Mouse (Mus musculus): Measurements from ENCODE around the gene Creb5. TPM values are rescaled to one million over a fixed set of nuclear protein-coding genes. Genes with fewer than 3 reads are reported as not detected.
A peak's percentile ranks its signal among the peaks of the same experiment; 100 is the strongest.

Gene Creb5
- total and polyA plus RNA-seq, 2 experiments from 2014 or later, result 3.1 to 4.4 TPM

- ATAC-seq (no peak), DNase-seq (ENCODE audit: low spot score) (peak; percentile 26)
- Histone ChIP-seq H3K27ac (no peak overlapping the region), H3K4me3 (ENCODE audit: low read length) (no peak overlapping the region), H3K4me1 (ENCODE audit: insufficient read depth, low read length) (peaks cover 5% of the 10 kb centered on the region; the same call in 1 of the 2 replicates), H3K27me3 (ENCODE audit: insufficient read depth, low read length) (peaks cover 44% of the 10 kb centered on the region), H3K4me2 (ENCODE audit: low read depth, low read length) (no peak overlapping the region), H3K9me3 (ENCODE audit: low read length) (no peaks in the 10 kb centered on the region), H3K9ac (replicated peaks; ENCODE audit: low read length) (no peak overlapping the region), H3K36me3 (ENCODE audit: insufficient read depth, low read length) (no peaks in the 10 kb centered on the region)
- TF ChIP-seq CTCF (IDR thresholded peaks at IDR 0.05; ENCODE audit: low read depth), result peak; percentile 58
- WGBS, result 51% methylated on average over 8 of the region's 8 CpGs
Observed at GRCm38 (mm10) chr6:53290215-53290990, 3.3 kb downstream of the Creb5 start.

DNA sequence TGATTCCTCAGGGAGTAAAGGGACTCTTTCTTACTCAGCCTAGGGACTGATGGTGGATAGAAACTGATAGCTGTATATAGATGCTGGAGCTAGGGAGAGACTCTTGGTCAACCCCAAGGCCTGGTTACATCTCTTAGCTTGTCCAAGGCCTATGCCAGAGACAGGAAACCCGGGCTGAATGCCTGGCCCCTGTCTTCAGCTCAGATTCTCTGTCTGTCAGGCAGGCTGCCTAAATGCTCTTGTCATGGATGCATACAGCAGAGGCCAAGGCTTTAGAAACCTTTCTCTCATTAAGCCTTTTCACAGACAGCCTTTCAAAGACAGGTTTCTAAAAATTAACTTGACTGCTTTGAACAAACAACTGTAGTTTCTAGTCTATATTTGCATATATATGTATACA, 5.9 kb downstream of the Creb5 start:
- TF ChIP-seq CTCF (IDR thresholded peaks at IDR 0.05; ENCODE audit: low read depth), result no peak
- Histone ChIP-seq H3K4me1 (ENCODE audit: insufficient read depth, low read length) (no peaks in the 10 kb centered on the region), H3K27me3 (ENCODE audit: insufficient read depth, low read length) (peaks cover 39% of the 10 kb centered on the region), H3K9ac (replicated peaks; ENCODE audit: low read length) (no peak overlapping the region), H3K4me3 (ENCODE audit: low read length) (no peak overlapping the region), H3K36me3 (ENCODE audit: insufficient read depth, low read length) (no peaks in the 10 kb centered on the region), H3K27ac (no peak overlapping the region), H3K9me3 (ENCODE audit: low read length) (no peaks in the 10 kb centered on the region), H3K4me2 (ENCODE audit: low read depth, low read length) (no peak overlapping the region)
- DNase-seq (ENCODE audit: low spot score), result no peak
- 40% methylated on average over 1 of the region's 1 CpGs for WGBS
- ATAC-seq, result no peak

DNA sequence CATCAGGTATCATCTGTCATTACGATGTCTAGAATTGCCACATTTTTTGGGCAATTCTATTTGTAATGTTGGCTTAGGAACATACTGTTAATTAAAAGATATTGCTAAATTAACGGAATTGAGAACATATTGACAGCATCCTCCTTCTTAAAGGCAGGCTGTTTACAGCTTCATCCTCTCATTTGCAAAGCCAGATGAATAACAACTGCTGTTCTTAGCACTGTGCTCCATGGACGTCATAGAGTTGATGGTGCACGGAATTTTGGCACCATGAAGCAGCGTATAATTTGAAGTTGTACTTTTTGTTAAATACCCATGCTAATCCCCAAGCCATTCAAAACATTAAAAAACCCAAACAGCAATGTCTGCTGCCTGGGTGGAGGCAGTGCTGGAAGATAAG, 10.8 kb downstream of the Creb5 start:
- Histone ChIP-seq H3K9me3 (ENCODE audit: low read length) (no peaks in the 10 kb centered on the region), H3K4me1 (ENCODE audit: insufficient read depth, low read length) (no peaks in the 10 kb centered on the region), H3K4me2 (ENCODE audit: low read depth, low read length) (no peak overlapping the region), H3K4me3 (ENCODE audit: low read length) (no peak overlapping the region), H3K9ac (replicated peaks; ENCODE audit: low read length) (no peak overlapping the region), H3K27me3 (ENCODE audit: insufficient read depth, low read length) (0 out of 2 replicates have a peak, but pooled peaks cover 2% of the 10 kb centered on the region), H3K36me3 (ENCODE audit: insufficient read depth, low read length) (no peaks in the 10 kb centered on the region), H3K27ac (no peak overlapping the region)
- WGBS, result 67% methylated on average over 5 of the region's 5 CpGs
- DNase-seq (ENCODE audit: low spot score) (no peak), ATAC-seq (no peak)
- no peak for TF ChIP-seq CTCF (IDR thresholded peaks at IDR 0.05; ENCODE audit: low read depth)

DNA sequence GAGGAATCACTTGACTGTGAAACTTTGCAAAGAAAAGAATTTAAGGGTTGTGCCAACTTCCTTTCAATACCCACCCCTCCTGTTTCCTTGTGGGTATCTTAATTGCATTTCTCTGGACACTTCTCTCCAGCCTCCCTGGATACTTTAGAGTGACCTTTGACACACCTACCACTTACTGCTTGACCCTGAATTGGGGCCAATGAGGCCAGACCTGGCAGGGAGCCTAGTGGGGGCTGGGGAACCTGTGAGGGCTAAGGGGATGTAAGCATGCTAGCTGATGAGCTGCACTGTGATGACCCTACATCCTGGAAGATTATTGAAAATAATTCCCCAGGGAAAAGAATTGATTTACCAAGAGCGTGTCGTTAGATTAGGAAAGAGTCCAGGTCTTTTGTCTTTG, 17.1 kb downstream of the Creb5 start:
- DNase-seq (ENCODE audit: low spot score) (no peak), ATAC-seq (no peak)
- no peak overlapping the region for H3K4me2 ChIP-seq (ENCODE audit: low read depth, low read length)
- no peak overlapping the region for H3K27ac ChIP-seq
- H3K4me3 ChIP-seq (ENCODE audit: low read length), result no peak overlapping the region
- no peak for TF ChIP-seq CTCF (IDR thresholded peaks at IDR 0.05; ENCODE audit: low read depth)
- no peaks in the 10 kb centered on the region for H3K4me1 ChIP-seq (ENCODE audit: insufficient read depth, low read length)
- H3K36me3 ChIP-seq (ENCODE audit: insufficient read depth, low read length), result no peaks in the 10 kb centered on the region
- H3K9me3 ChIP-seq (ENCODE audit: low read length), result no peaks in the 10 kb centered on the region
- 72% methylated on average over 2 of the region's 2 CpGs for WGBS
- H3K9ac ChIP-seq (replicated peaks; ENCODE audit: low read length), result no peak overlapping the region
- no peaks in the 10 kb centered on the region for H3K27me3 ChIP-seq (ENCODE audit: insufficient read depth, low read length)

DNA sequence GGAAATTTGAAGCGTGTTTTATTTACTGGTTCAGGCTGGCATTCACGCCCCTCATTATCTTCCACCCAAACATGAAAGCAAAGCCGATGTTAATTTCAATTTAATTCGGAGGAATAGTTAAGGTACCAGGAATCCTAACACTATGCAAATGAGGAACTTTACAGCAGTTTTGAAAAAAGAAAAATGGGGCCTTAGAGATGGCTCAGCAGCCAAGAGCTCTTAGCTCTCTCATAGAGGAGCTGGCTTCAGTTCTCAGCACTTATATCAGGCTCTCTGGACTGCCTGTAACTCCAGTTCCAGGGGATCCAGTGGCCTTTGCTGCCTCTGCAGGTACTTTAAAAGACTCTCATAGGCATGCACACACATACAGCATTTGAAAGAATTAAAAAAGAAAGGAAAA, 19.1 kb downstream of the Creb5 start:
- Histone ChIP-seq H3K9me3 (ENCODE audit: low read length) (no peaks in the 10 kb centered on the region), H3K4me1 (ENCODE audit: insufficient read depth, low read length) (no peaks in the 10 kb centered on the region), H3K36me3 (ENCODE audit: insufficient read depth, low read length) (no peaks in the 10 kb centered on the region), H3K27ac (no peak overlapping the region), H3K27me3 (ENCODE audit: insufficient read depth, low read length) (no peaks in the 10 kb centered on the region), H3K4me3 (ENCODE audit: low read length) (no peak overlapping the region), H3K4me2 (ENCODE audit: low read depth, low read length) (no peak overlapping the region), H3K9ac (replicated peaks; ENCODE audit: low read length) (no peak overlapping the region)
- WGBS, result 80% methylated on average over 4 of the region's 4 CpGs
- DNase-seq (ENCODE audit: low spot score), result no peak
- no peak for ATAC-seq
- TF ChIP-seq CTCF (IDR thresholded peaks at IDR 0.05; ENCODE audit: low read depth), result no peak

DNA sequence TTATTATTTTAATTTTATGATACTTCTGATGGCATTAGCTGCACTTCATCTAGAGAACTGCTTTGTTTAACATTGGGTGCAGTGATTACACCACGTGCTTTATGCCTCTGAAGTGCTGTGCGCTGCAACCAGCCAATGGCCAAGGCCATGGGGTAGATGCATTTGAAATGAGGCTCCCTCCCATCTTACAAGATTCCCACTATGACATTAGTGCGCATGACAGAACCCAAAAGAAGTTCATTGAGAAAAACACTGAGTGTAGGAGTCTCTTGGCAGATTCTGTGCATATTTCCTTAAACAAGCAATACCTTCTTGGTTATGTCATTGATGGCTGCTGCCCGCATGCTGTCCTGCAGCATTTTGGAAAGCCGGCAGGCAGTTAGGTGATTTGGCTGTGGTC, 19.6 kb downstream of the Creb5 start:
- 44% methylated on average over 5 of the region's 5 CpGs for WGBS
- no peak for TF ChIP-seq CTCF (IDR thresholded peaks at IDR 0.05; ENCODE audit: low read depth)
- Histone ChIP-seq H3K36me3 (ENCODE audit: insufficient read depth, low read length) (no peaks in the 10 kb centered on the region), H3K9me3 (ENCODE audit: low read length) (no peaks in the 10 kb centered on the region), H3K4me3 (ENCODE audit: low read length) (no peak overlapping the region), H3K4me1 (ENCODE audit: insufficient read depth, low read length) (no peaks in the 10 kb centered on the region), H3K27me3 (ENCODE audit: insufficient read depth, low read length) (no peaks in the 10 kb centered on the region), H3K4me2 (ENCODE audit: low read depth, low read length) (no peak overlapping the region), H3K27ac (no peak overlapping the region), H3K9ac (replicated peaks; ENCODE audit: low read length) (no peak overlapping the region)
- no peak for DNase-seq (ENCODE audit: low spot score)
- ATAC-seq, result no peak

DNA sequence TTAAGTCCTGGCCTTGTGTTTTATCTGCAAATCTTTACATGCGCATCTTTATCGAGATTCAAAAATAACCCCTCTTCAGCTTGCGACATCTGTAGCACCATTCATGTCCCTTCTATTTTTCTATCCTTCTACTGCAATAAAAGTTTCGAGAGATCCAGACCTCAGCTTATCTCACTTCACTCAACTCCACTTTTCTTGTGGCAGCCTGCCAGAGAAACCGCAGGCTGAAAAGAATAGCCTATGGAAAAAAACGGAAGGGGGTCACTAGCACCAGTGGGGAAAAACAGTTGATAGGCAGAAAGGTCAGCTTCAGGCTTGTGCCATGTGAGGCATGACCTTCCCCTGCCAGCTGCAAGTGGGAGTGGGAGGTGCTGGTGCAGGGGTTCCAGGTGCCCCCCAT, 21.6 kb downstream of the Creb5 start:
- DNase-seq (ENCODE audit: low spot score) (no peak), ATAC-seq (no peak)
- no peak overlapping the region for H3K27ac ChIP-seq
- H3K4me3 ChIP-seq (ENCODE audit: low read length), result no peak overlapping the region
- no peak overlapping the region for H3K9ac ChIP-seq (replicated peaks; ENCODE audit: low read length)
- WGBS, result 46% methylated on average over 6 of the region's 6 CpGs
- H3K9me3 ChIP-seq (ENCODE audit: low read length), result no peaks in the 10 kb centered on the region
- no peak for TF ChIP-seq CTCF (IDR thresholded peaks at IDR 0.05; ENCODE audit: low read depth)
- H3K4me1 ChIP-seq (ENCODE audit: insufficient read depth, low read length), result no peaks in the 10 kb centered on the region
- no peaks in the 10 kb centered on the region for H3K27me3 ChIP-seq (ENCODE audit: insufficient read depth, low read length)
- no peaks in the 10 kb centered on the region for H3K36me3 ChIP-seq (ENCODE audit: insufficient read depth, low read length)
- no peak overlapping the region for H3K4me2 ChIP-seq (ENCODE audit: low read depth, low read length)

Measured in hindbrain, postnatal 0 days (tissue).